Mouse (Mus musculus): ENCODE measurements at regions not wholly inside any gene's neighbourhood (a gene's known extent, or its start where the extent isn't known, plus 50 kb on each side); places are given as distances from the start of the nearest gene placed in this dataset.

DNA sequence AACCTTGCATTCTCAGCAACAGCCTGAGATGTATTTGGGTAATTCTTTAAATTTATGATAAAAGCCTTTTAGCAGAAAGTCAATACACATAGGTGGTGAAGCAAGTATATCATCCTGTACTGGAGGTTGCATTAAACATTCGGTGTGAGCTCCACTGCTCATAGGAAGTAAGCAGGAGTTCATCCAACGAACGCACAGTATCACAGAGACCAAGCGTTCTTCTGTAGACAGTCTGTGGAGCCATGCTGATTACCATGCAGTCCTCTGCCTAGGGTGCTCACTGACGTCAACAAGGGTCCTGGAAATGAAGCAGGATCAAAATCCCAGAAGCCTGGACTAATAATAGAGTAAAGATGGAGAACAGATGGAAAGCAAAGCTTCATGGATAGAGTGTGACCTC, 391.1 kb upstream of the Mef2c start:
- no peaks in the 10 kb centered on the region for H3K79me2 ChIP-seq (replicated peaks; ENCODE audit: control insufficient read depth, extremely low read depth, insufficient read depth, poor library complexity, severe bottlenecking)
- H3K27me3 ChIP-seq (replicated peaks), result no peaks in the 10 kb centered on the region
- no peak overlapping the region; the same call in 1 of the 2 replicates for H3K4me2 ChIP-seq (ENCODE audit: insufficient read depth, low read depth, poor library complexity, severe bottlenecking)
- no peaks in the 10 kb centered on the region for H3K36me3 ChIP-seq (replicated peaks in 1 of 2; ENCODE audit: control insufficient read depth in 1 of 2, insufficient read depth in 1 of 2, low read length in 1 of 2)
- no peak overlapping the region for H3K4me3 ChIP-seq (replicated peaks in 1 of 3; ENCODE audit: low read depth in 2 of 3, low read length in 2 of 3, poor library complexity in 1 of 3)
- in situ Hi-C loops (cut with MboI; ENCODE audit: low pct_ligation_motif_present, low pct_unique_long_range_greater_than_20kb, low sequenced_read_pairs) (no loop called here), dilution Hi-C loops (cut with MboI; ENCODE audit: extremely low pct_ligation_motif_present, extremely low pct_unique_long_range_greater_than_20kb, low sequenced_read_pairs) (no loop called here)
- no peak for DNase-seq (ENCODE audit: extremely low read depth)
- H3K4me1 ChIP-seq (ENCODE audit: control insufficient read depth in 1 of 2, insufficient read depth in 2 of 2), result peaks cover 6 to 45% of the 10 kb centered on the region in 2 experiments; a peak in 3 of 4 replicates
- H3K9me3 ChIP-seq (replicated peaks; ENCODE audit: low read length), result no peaks in the 10 kb centered on the region
- no peak overlapping the region; the same call in 1 of the 2 replicates for H3K27ac ChIP-seq (ENCODE audit: insufficient read depth, low read depth)
- TF ChIP-seq PAX5 (IDR thresholded peaks at IDR 0.05; ENCODE audit: low read length) (no peak), ZKSCAN1 (IDR thresholded peaks at IDR 0.05; ENCODE audit: borderline replicate concordance, low read depth, low read length) (no peak), EP300 (IDR thresholded peaks at IDR 0.05; ENCODE audit: low read length) (no peak), ELF1 (IDR thresholded peaks at IDR 0.05; ENCODE audit: low read depth, low read length) (no peak), JUND (conservative IDR thresholded peaks at IDR 0.05; ENCODE audit: low read depth, low read length) (no peak), TCF12 (IDR thresholded peaks at IDR 0.05; ENCODE audit: low read depth, low read length) (no peak), CTCF (conservative IDR thresholded peaks at IDR 0.05 in 1 of 2, IDR thresholded peaks at IDR 0.05 in 1 of 2; ENCODE audit: low read depth in 2 of 2, low read length in 2 of 2) (no peak)
- no peak overlapping the region for H3K9ac ChIP-seq (ENCODE audit: insufficient read depth, low read depth)

DNA sequence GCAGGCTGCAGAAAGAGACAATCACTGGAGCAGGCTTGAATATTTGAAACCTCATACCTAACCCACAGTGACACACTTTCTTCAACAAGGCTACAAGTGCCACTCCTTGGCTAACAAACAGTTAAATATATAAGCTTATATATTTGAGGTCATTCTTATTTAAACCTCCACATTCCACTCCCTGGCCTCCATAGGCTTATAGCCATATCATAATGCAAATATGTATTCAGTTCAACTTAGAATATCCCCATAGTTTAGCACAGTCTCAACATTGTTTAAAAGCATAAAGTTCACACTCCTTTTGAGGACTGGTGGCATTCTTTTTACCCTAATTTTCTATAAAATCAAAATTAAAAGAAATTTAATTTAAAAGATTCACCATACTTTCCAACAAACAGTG, 390.0 kb upstream of the Mef2c start:
- Histone ChIP-seq H3K9ac (ENCODE audit: insufficient read depth, low read depth) (no peak overlapping the region), H3K4me1 (ENCODE audit: control insufficient read depth in 1 of 2, insufficient read depth in 2 of 2) (peaks cover 6 to 45% of the 10 kb centered on the region in 2 experiments; a peak in 3 of 4 replicates), H3K4me3 (replicated peaks in 1 of 3; ENCODE audit: low read depth in 2 of 3, low read length in 2 of 3, poor library complexity in 1 of 3) (no peak overlapping the region), H3K27ac (ENCODE audit: insufficient read depth, low read depth) (no peak overlapping the region), H3K36me3 (replicated peaks in 1 of 2; ENCODE audit: control insufficient read depth in 1 of 2, insufficient read depth in 1 of 2, low read length in 1 of 2) (no peaks in the 10 kb centered on the region), H3K79me2 (replicated peaks; ENCODE audit: control insufficient read depth, extremely low read depth, insufficient read depth, poor library complexity, severe bottlenecking) (no peaks in the 10 kb centered on the region), H3K9me3 (replicated peaks; ENCODE audit: low read length) (no peaks in the 10 kb centered on the region), H3K27me3 (replicated peaks) (no peaks in the 10 kb centered on the region), H3K4me2 (ENCODE audit: insufficient read depth, low read depth, poor library complexity, severe bottlenecking) (no peak overlapping the region)
- no peak for DNase-seq (ENCODE audit: extremely low read depth)
- in situ Hi-C loops (cut with MboI; ENCODE audit: low pct_ligation_motif_present, low pct_unique_long_range_greater_than_20kb, low sequenced_read_pairs), result no loop called here
- dilution Hi-C loops (cut with MboI; ENCODE audit: extremely low pct_ligation_motif_present, extremely low pct_unique_long_range_greater_than_20kb, low sequenced_read_pairs), result no loop called here
- TF ChIP-seq NRF1 (IDR thresholded peaks at IDR 0.05; ENCODE audit: low read depth, low read length), result no peak
- TF ChIP-seq ZNF384 (IDR thresholded peaks at IDR 0.05; ENCODE audit: low read depth, low read length), result no peak

- H3K36me3 ChIP-seq (replicated peaks in 1 of 2; ENCODE audit: control insufficient read depth in 1 of 2, insufficient read depth in 1 of 2, low read length in 1 of 2), result no peaks in the 10 kb centered on the region
- no peak overlapping the region for H3K4me2 ChIP-seq (ENCODE audit: insufficient read depth, low read depth, poor library complexity, severe bottlenecking)
- DNase-seq (ENCODE audit: extremely low read depth), result no peak
- in situ Hi-C loops (cut with MboI; ENCODE audit: low pct_ligation_motif_present, low pct_unique_long_range_greater_than_20kb, low sequenced_read_pairs) (no loop called here), dilution Hi-C loops (cut with MboI; ENCODE audit: extremely low pct_ligation_motif_present, extremely low pct_unique_long_range_greater_than_20kb, low sequenced_read_pairs) (no loop called here)
- no peaks in the 10 kb centered on the region for H3K27me3 ChIP-seq (replicated peaks)
- TF ChIP-seq CHD1 (IDR thresholded peaks at IDR 0.05; ENCODE audit: low read depth, low read length) (no peak), KAT2A (IDR thresholded peaks at IDR 0.05; ENCODE audit: insufficient replicate concordance, low read length) (no peak), EP300 (IDR thresholded peaks at IDR 0.05; ENCODE audit: low read length) (no peak), IRF4 (IDR thresholded peaks at IDR 0.05; ENCODE audit: low read depth, low read length) (no peak), RAD21 (IDR thresholded peaks at IDR 0.05; ENCODE audit: low read depth, low read length) (no peak), JUN (IDR thresholded peaks at IDR 0.05; ENCODE audit: insufficient read depth, low read depth, low read length) (no peak), MAX (IDR thresholded peaks at IDR 0.05; ENCODE audit: low read length) (no peak), SIN3A (IDR thresholded peaks at IDR 0.05; ENCODE audit: low read length) (no peak), ELF1 (IDR thresholded peaks at IDR 0.05; ENCODE audit: low read depth, low read length) (no peak), UBTF (IDR thresholded peaks at IDR 0.05; ENCODE audit: low read depth, low read length) (no peak), TBP (conservative IDR thresholded peaks at IDR 0.05; ENCODE audit: low read depth, low read length) (no peak), POLR2A (IDR thresholded peaks at IDR 0.05; ENCODE audit: low read depth, low read length) (no peak), MAFK (IDR thresholded peaks at IDR 0.05; ENCODE audit: insufficient replicate concordance, low read length) (no peak), POLR2AphosphoS2 (IDR thresholded peaks at IDR 0.05; ENCODE audit: low read depth, low read length) (no peak), JUND (conservative IDR thresholded peaks at IDR 0.05; ENCODE audit: low read depth, low read length) (no peak)
- H3K9me3 ChIP-seq (replicated peaks; ENCODE audit: low read length), result no peaks in the 10 kb centered on the region
- H3K4me3 ChIP-seq (replicated peaks in 1 of 3; ENCODE audit: low read depth in 2 of 3, low read length in 2 of 3, poor library complexity in 1 of 3), result no peak overlapping the region
- H3K4me1 ChIP-seq (ENCODE audit: control insufficient read depth in 1 of 2, insufficient read depth in 2 of 2), result peaks cover 6 to 45% of the 10 kb centered on the region in 2 experiments; a peak in 3 of 4 replicates
- H3K79me2 ChIP-seq (replicated peaks; ENCODE audit: control insufficient read depth, extremely low read depth, insufficient read depth, poor library complexity, severe bottlenecking), result no peaks in the 10 kb centered on the region
- no peak overlapping the region for H3K9ac ChIP-seq (ENCODE audit: insufficient read depth, low read depth)
- no peak overlapping the region for H3K27ac ChIP-seq (ENCODE audit: insufficient read depth, low read depth)
Measured at GRCm38 (mm10) chr13:83114401-83114800, 389.4 kb upstream of the Mef2c start.
